8 mouse cellular contexts compared by ENCODE assay signal in the genomic region with DNA sequence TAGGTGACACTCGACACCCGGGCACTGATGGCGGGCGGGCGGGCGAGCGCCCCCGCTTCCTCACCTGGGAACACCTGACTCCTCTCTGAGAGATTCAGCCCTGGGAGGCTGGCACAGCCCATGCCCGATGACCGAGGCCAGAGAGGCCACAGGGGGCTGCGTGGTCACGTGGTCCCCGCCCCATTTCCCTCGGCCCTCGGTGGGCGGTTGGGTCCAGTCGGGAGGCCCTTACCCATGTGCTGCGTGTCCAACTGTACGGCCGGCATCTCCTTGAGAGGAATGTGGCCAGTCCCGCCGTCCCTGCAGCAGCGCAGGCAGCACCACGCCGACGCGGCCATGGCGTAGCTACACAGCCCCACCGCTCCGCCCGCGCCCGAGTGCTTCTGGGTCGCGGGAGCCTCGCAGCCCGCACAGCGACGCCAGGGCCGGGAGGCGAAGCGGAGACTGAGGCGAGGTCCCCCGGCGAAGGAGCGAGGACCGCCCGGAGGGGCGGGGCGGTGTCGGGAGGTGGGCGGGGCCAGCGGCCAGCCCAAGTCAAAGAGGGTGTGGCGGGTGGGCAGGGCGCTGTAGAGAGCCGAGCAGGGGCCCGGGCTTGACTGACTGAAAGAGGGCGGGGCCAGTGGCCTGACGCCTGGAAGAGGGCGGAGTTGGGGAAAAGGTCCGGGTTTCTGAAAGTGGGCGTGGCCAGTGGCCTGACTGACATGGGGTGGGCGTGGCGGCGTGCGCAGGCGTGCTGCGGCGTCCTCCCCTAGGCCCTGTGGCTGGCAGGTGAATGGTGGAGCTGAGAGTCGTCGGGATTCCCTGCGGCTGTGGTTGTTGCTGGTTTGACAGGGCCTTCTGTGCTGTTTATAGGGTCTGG. TPM values are rescaled to one million over a fixed set of nuclear protein-coding genes. Genes with fewer than 3 reads are reported as not detected.
DNase-seq lines count a peak whose midpoint lies in the region; ATAC-seq and TF ChIP-seq lines count a peak whose summit lies in the region.

Spryd7 (minus strand) TSS at position 598 of the 859 bp plus-strand sequence.

- peak; percentile 70; the same call in 1 of the 2 replicates for TF ChIP-seq POLR2A in bone marrow, adult 2 months (IDR thresholded peaks at IDR 0.05; ENCODE audit: borderline replicate concordance, control insufficient read depth, low read depth, low read length)

- H3K36me3 ChIP-seq in embryonic facial prominence, embryonic 15.5 days = no peaks in the 10 kb centered on the region
- H3K36me3 ChIP-seq in kidney, embryonic 14.5 days (ENCODE audit: control insufficient read depth, insufficient read depth, low read length) = no peaks in the 10 kb centered on the region
- no peaks in the 10 kb centered on the region for H3K36me3 ChIP-seq in limb, embryonic 15.5 days

- H3K4me3 ChIP-seq in bone marrow, adult 2 months (replicated peaks; ENCODE audit: control insufficient read depth, low read depth, low read length) = peak within 1 kb of the TSS; percentile 83
- peak within 1 kb of the TSS; percentile 74 for H3K4me3 ChIP-seq in embryonic facial prominence, embryonic 15.5 days (replicated peaks)
- H3K4me3 ChIP-seq in kidney, embryonic 14.5 days (ENCODE audit: low read length) = peak within 1 kb of the TSS; percentile 57
- H3K4me3 ChIP-seq in limb, embryonic 15.5 days = peak within 1 kb of the TSS; percentile 76

- peak within 1 kb of the TSS; percentile 91 for H3K4me2 ChIP-seq in embryonic facial prominence, embryonic 15.5 days (replicated peaks)
- peak within 1 kb of the TSS; percentile 88 for H3K4me2 ChIP-seq in kidney, embryonic 14.5 days (replicated peaks; ENCODE audit: low read depth, low read length)
- peak within 1 kb of the TSS; percentile 93 for H3K4me2 ChIP-seq in limb, embryonic 15.5 days

- peak within 1 kb of the TSS; percentile 43 for H3K27ac ChIP-seq in bone marrow, adult 2 months (ENCODE audit: control insufficient read depth, insufficient read depth, low read depth, low read length, poor library complexity)
- peak within 1 kb of the TSS; percentile 86 for H3K27ac ChIP-seq in embryonic facial prominence, embryonic 15.5 days (replicated peaks)
- H3K27ac ChIP-seq in kidney, embryonic 14.5 days (ENCODE audit: low read depth, low read length) = peak within 1 kb of the TSS; percentile 77; the same call in 1 of the 2 replicates
- peak within 1 kb of the TSS; percentile 81 for H3K27ac ChIP-seq in limb, embryonic 15.5 days

- ATAC-seq in embryonic facial prominence, embryonic 15.5 days (ENCODE audit: insufficient number of reproducible peaks, low FRiP score, low TSS enrichment, low read depth) = peak; percentile 99
- peak; percentile 98 for ATAC-seq in kidney, embryonic 14.5 days (ENCODE audit: low FRiP score, low TSS enrichment)
- peak; percentile 99 for ATAC-seq in limb, embryonic 15.5 days (ENCODE audit: insufficient number of reproducible peaks, low FRiP score, low TSS enrichment, low read depth)

- no peaks in the 10 kb centered on the region for H3K9me3 ChIP-seq in embryonic facial prominence, embryonic 15.5 days (replicated peaks)
- H3K9me3 ChIP-seq in kidney, embryonic 14.5 days (ENCODE audit: control insufficient read depth, low read length) = peaks cover 2% of the 10 kb centered on the region; the same call in 1 of the 2 replicates
- no peaks in the 10 kb centered on the region for H3K9me3 ChIP-seq in limb, embryonic 15.5 days

- H3K4me1 ChIP-seq in bone marrow, adult 2 months (ENCODE audit: control insufficient read depth, insufficient read depth, low read length) = no peaks in the 10 kb centered on the region; the same call in 1 of the 2 replicates
- peaks cover 4% of the 10 kb centered on the region; the same call in 1 of the 2 replicates for H3K4me1 ChIP-seq in embryonic facial prominence, embryonic 15.5 days
- H3K4me1 ChIP-seq in kidney, embryonic 14.5 days (ENCODE audit: control insufficient read depth, insufficient read depth, low read length) = no peaks in the 10 kb centered on the region
- peaks cover 8% of the 10 kb centered on the region; the same call in 1 of the 2 replicates for H3K4me1 ChIP-seq in limb, embryonic 15.5 days

- under 1% methylated on average over 72 of the region's 72 CpGs for WGBS in bone marrow, adult 2 months
- WGBS in embryonic facial prominence, embryonic 15.5 days = under 1% methylated on average over 72 of the region's 72 CpGs
- WGBS in kidney, embryonic 14.5 days = under 1% methylated on average over 70 of the region's 72 CpGs
- under 1% methylated on average over 72 of the region's 72 CpGs for WGBS in limb, embryonic 15.5 days

- no peak for TF ChIP-seq CTCF in bone marrow, adult 2 months (IDR thresholded peaks at IDR 0.05; ENCODE audit: control insufficient read depth, insufficient read depth, low read length)

- H3K9ac ChIP-seq in embryonic facial prominence, embryonic 15.5 days = peak within 1 kb of the TSS; percentile 68
- peak within 1 kb of the TSS; percentile 73 for H3K9ac ChIP-seq in kidney, embryonic 14.5 days (ENCODE audit: low read depth, low read length)
- peak within 1 kb of the TSS; percentile 61 for H3K9ac ChIP-seq in limb, embryonic 15.5 days

- no peaks in the 10 kb centered on the region for H3K27me3 ChIP-seq in embryonic facial prominence, embryonic 15.5 days
- no peaks in the 10 kb centered on the region for H3K27me3 ChIP-seq in kidney, embryonic 14.5 days (ENCODE audit: control insufficient read depth, insufficient read depth, low read length)
- no peaks in the 10 kb centered on the region for H3K27me3 ChIP-seq in limb, embryonic 15.5 days

- DNase-seq in 416B (ENCODE audit: low read depth) = peak; percentile 98
- DNase-seq in heart, adult 9 months (ENCODE audit: low spot score in 2 of 2) = peak; percentile 97
- peak; percentile 92 to 96 for DNase-seq in monocyte, adult 2 months (ENCODE audit: low read depth in 1 of 2, low spot score in 2 of 2)
- DNase-seq in spleen, postnatal 36 days (ENCODE audit: low spot score in 2 of 2) = peak; percentile 98

RNA-seq across cellular contexts. Expression of gene Spryd7, which starts in this region (rescaled TPM):
- polyA plus RNA-seq in bone marrow, adult 2 months (2011; ENCODE audit: insufficient read depth, insufficient read length, low replicate concordance, missing spikeins) = 0.66 and 4.7 TPM in 2 replicates
- polyA plus RNA-seq in embryonic facial prominence, embryonic 15.5 days (2015; fragmentation: Nextera tagmentation; extraction: Ambion mirVana) = 23.5 and 23.8 TPM in 2 replicates
- 23.3 and 24.0 TPM in 2 replicates for polyA plus RNA-seq in kidney, embryonic 14.5 days (2014; fragmentation: Nextera tagmentation; extraction: Ambion mirVana)
- polyA plus RNA-seq in limb, embryonic 15.5 days (2015; fragmentation: Nextera tagmentation; extraction: Ambion mirVana) = 25.7 and 26.0 TPM in 2 replicates

Comparison
In these comparisons a context has a peak if more than half of its experiments do, and no peak if none do; other contexts are left out.
1. Peak in every context shown above with its lines: DNase-seq, ATAC-seq, H3K4me3 ChIP-seq and H3K27ac ChIP-seq.